Mouse (Mus musculus) heart, embryonic 13.5 days (tissue): Measurements from ENCODE around the gene Cmtr1. TPM values are rescaled to one million over a fixed set of nuclear protein-coding genes. Genes with fewer than 3 reads are reported as not detected.
A peak's percentile ranks its signal among the peaks of the same experiment; 100 is the strongest.

Experiments used
- ATAC-seq: fragments of 200-750 bp; cut with Nextera tagmentation; 2 replicates; pipeline ENCODE4 v1.8.0; 2017; ENCODE audit warnings: moderate TSS enrichment; ENCODE audit not compliant: insufficient number of reproducible peaks, low FRiP score, low TSS enrichment; ENCODE audit errors: extremely low read depth
- H3K27ac ChIP-seq: fragments of 300-500 bp; sonication (generic); replicated peaks from 2 replicates; pipeline ENCODE4 v1.5.1; 2015; ENCODE audit warnings: moderate library complexity, mild to moderate bottlenecking, inconsistent platforms
- H3K27me3 ChIP-seq: fragments of 300-500 bp; sonication (generic); replicated peaks from 2 replicates; pipeline ENCODE4 v1.6.1; 2015; ENCODE audit warnings: mild to moderate bottlenecking, inconsistent platforms
- H3K36me3 ChIP-seq: fragments of 300-500 bp; sonication (generic); 2 replicates; pipeline ENCODE4 v1.6.1; 2015; ENCODE audit warnings: mild to moderate bottlenecking, inconsistent platforms
- H3K4me1 ChIP-seq: fragments of 300-500 bp; sonication (generic); 2 replicates; pipeline ENCODE4 v1.6.1; 2015; ENCODE audit warnings: inconsistent platforms
- H3K4me2 ChIP-seq: fragments of 300-500 bp; sonication (generic); 2 replicates; pipeline ENCODE4 v1.6.1; 2015; ENCODE audit warnings: inconsistent platforms, mild to moderate bottlenecking, moderate library complexity
- H3K4me3 ChIP-seq: fragments of 300-500 bp; sonication (generic); 2 replicates; pipeline ENCODE4 v1.5.1; 2015; ENCODE audit warnings: moderate library complexity, mild to moderate bottlenecking, inconsistent platforms
- H3K9ac ChIP-seq: fragments of 300-500 bp; sonication (generic); 2 replicates; pipeline ENCODE4 v1.6.1; 2015; ENCODE audit warnings: inconsistent platforms, mild to moderate bottlenecking, moderate library complexity
- H3K9me3 ChIP-seq: fragments of 300-500 bp; sonication (generic); 2 replicates; pipeline ENCODE4 v1.6.1; 2016; ENCODE audit warnings: inconsistent platforms
- WGBS: fragments of 180-500 bp; shearing (Covaris S2); methylation state at CpG from one replicate; pipeline ENCODE4 v1.1.7; 2015; ENCODE audit warnings: mixed read lengths; 5-methylcytosine and 5-hydroxymethylcytosine counted together
- polyA plus RNA-seq: library from polyadenylated mRNA; unstranded; fragments of >200 nt; fragmentation: Nextera tagmentation; extraction: Ambion mirVana; gene quantifications from 2 replicates; pipeline ENCODE4 v1.2.1, GENCODE M21; 2015

The Cmtr1 gene
- polyA plus RNA-seq, 1 experiment from 2014 or later: 87.9 TPM

DNA sequence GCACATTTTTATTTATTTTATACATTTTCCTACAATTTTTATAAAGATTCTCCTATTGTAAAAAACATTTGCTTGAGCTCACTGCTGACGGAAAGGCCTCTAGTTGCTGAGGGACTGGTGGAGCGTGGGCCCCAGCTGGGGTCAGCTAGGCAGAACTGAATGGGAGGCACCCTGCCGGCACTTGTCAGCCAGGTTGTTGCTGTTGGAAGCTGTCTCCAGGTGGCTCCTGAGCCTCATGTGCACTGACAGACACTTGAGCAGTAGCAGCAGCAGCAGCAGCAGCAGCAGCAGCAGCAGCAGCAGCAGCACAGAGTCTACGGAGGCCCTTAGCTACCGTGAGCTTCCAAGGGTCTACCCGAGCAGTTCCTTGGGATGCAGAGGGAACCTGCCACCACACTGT is 27.0 kb downstream of the Cmtr1 start:
- ATAC-seq: no peak
- Histone ChIP-seq H3K27me3 (no peaks in the 10 kb centered on the region), H3K9me3 (no peaks in the 10 kb centered on the region), H3K27ac (peak overlapping the region; percentile 89), H3K4me1 (peaks cover 54% of the 10 kb centered on the region), H3K4me3 (no peak overlapping the region), H3K4me2 (peak overlapping the region; percentile 36), H3K36me3 (peaks cover 99% of the 10 kb centered on the region), H3K9ac (peak overlapping the region; percentile 51)
- 46% methylated on average over 6 of the region's 6 CpGs for WGBS

DNA sequence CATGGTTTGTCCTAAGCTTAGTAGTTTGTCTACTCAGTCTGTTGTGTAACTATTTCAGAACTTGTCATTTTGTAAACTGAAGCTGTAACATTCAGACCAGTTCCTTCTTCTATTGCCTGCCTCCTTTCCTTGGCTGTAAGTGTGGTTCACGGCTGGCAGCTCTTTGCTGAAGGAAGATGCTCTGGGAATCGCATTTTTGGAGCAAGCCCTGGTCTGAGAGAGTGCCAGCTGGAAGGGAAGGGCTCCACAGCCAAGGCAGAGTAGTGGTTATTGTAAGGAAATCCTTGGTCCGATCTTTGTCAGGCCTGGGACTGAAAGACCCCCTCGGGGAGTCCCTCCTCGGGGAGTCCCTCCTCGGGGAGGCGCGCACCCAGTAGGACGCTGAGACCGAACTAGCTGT is 28.2 kb downstream of the Cmtr1 start:
- no peak overlapping the region for H3K4me2 ChIP-seq
- no peaks in the 10 kb centered on the region for H3K9me3 ChIP-seq
- peaks cover 44% of the 10 kb centered on the region for H3K4me1 ChIP-seq
- no peak overlapping the region for H3K9ac ChIP-seq
- H3K27me3 ChIP-seq: no peaks in the 10 kb centered on the region
- H3K4me3 ChIP-seq: no peak overlapping the region
- 87% methylated on average over 10 of the region's 10 CpGs for WGBS
- peak overlapping the region; percentile 89 for H3K27ac ChIP-seq
- peaks cover 97% of the 10 kb centered on the region for H3K36me3 ChIP-seq
- no peak for ATAC-seq

DNA sequence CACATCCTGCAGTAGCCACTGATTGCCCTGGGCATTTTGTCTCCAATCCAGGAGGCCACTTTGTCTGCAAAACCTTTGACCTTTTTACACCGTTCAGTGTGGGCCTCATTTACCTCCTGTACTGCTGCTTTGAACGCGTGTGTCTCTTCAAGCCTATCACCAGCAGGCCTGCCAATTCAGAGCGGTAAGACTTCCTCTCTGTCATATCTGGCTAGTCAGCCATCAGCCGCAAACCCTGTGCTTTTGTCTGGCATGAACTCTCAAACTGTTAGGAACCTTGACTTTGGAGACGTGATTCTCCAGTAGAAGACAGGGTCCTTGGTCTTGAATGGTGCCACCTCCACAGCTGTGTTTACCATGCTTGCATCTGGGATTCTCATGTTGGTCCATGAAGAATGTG is 29.9 kb downstream of the Cmtr1 start:
- Histone ChIP-seq H3K4me3 (no peak overlapping the region), H3K36me3 (peaks cover 97% of the 10 kb centered on the region), H3K4me2 (no peak overlapping the region), H3K27ac (no peak overlapping the region), H3K9ac (no peak overlapping the region), H3K27me3 (no peaks in the 10 kb centered on the region), H3K4me1 (peaks cover 32% of the 10 kb centered on the region), H3K9me3 (no peaks in the 10 kb centered on the region)
- WGBS: 63% methylated on average over 6 of the region's 6 CpGs
- ATAC-seq: no peak

DNA sequence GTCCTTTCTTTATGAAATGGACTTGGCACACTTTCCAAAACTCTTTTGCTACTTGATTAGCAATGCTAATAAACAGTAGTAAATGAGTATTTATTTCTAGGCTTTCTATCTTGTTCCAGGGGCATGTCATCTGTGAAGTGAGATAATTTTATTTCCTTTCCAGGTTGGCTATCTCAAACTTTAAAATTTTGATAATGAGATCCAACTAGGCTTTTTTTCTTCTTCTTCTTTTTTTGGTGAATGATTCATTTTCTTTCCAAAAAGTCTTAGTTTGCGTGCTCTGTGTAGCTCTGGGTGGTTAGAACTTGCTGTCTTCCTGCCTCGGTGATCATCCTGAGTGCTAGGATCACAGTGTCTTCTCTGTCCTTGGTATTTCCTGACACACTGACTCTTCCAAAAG is 32.4 kb downstream of the Cmtr1 start:
- H3K9me3 ChIP-seq: no peaks in the 10 kb centered on the region
- H3K9ac ChIP-seq: no peak overlapping the region
- no peaks in the 10 kb centered on the region for H3K27me3 ChIP-seq
- H3K4me2 ChIP-seq: no peak overlapping the region
- no peak overlapping the region for H3K27ac ChIP-seq
- no peak for ATAC-seq
- H3K4me1 ChIP-seq: peaks cover 10% of the 10 kb centered on the region
- H3K4me3 ChIP-seq: no peak overlapping the region
- H3K36me3 ChIP-seq: peaks cover 95% of the 10 kb centered on the region
- 79% methylated on average over 2 of the region's 2 CpGs for WGBS

DNA sequence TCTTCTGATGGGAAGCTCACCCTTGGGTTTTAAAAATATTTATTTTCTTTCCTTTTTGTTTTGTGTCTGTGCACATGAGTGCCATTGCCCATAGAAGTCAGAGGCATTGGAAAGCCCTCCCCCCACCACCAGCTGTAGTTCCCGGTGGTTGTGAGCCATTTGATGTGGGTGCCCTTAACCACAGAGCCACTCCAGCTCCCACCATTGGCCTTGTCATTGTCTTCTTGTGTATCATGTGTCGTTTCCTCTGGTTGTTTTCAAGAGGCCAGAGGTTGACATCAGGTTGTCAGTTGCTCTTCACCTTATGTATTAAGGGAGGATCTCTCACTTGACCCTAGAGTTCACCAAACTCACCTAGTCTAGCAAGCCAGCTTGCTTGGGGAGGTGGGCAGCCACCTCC is 33.2 kb downstream of the Cmtr1 start:
- Histone ChIP-seq H3K27me3 (no peaks in the 10 kb centered on the region), H3K27ac (no peak overlapping the region), H3K4me3 (no peak overlapping the region), H3K4me1 (peaks cover 3% of the 10 kb centered on the region), H3K9ac (no peak overlapping the region), H3K36me3 (peaks cover 95% of the 10 kb centered on the region), H3K9me3 (no peaks in the 10 kb centered on the region), H3K4me2 (no peak overlapping the region)
- no peak for ATAC-seq
- 78% methylated on average over 2 of the region's 2 CpGs for WGBS

DNA sequence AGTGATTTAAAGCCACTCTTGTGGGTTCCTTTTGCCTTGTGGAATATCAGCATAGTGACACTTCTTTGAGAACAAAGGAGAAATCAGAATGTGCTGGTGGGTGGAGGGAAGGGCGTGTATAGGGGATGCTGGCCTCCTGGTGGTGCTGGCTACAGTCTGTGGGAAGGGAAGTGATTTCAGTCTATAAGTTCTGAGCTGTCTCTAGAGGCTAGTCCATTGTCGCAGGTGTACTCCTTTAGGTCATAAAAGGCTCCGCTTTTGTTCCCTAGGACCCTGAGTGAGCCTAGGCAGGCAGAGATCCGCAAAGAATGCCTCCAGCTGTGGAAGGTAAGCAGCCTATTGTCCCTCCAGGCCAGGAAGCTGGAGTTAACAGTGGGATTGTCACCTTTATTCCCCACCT is 34.1 kb downstream of the Cmtr1 start:
- Histone ChIP-seq H3K36me3 (peaks cover 95% of the 10 kb centered on the region), H3K4me1 (no peaks in the 10 kb centered on the region), H3K27me3 (no peaks in the 10 kb centered on the region), H3K4me2 (no peak overlapping the region), H3K9me3 (no peaks in the 10 kb centered on the region), H3K27ac (no peak overlapping the region), H3K4me3 (no peak overlapping the region), H3K9ac (no peak overlapping the region)
- WGBS: 91% methylated on average over 4 of the region's 4 CpGs
- no peak for ATAC-seq

GRCm38 (mm10) chr17:29696940-29697339 is 36.5 kb downstream of the Cmtr1 start:
- no peaks in the 10 kb centered on the region for H3K27me3 ChIP-seq
- H3K4me1 ChIP-seq: no peaks in the 10 kb centered on the region
- peaks cover 95% of the 10 kb centered on the region for H3K36me3 ChIP-seq
- no peak overlapping the region for H3K4me2 ChIP-seq
- H3K4me3 ChIP-seq: no peak overlapping the region
- 97% methylated on average over 8 of the region's 8 CpGs for WGBS
- no peaks in the 10 kb centered on the region for H3K9me3 ChIP-seq
- ATAC-seq: no peak
- no peak overlapping the region for H3K27ac ChIP-seq
- no peak overlapping the region for H3K9ac ChIP-seq

DNA sequence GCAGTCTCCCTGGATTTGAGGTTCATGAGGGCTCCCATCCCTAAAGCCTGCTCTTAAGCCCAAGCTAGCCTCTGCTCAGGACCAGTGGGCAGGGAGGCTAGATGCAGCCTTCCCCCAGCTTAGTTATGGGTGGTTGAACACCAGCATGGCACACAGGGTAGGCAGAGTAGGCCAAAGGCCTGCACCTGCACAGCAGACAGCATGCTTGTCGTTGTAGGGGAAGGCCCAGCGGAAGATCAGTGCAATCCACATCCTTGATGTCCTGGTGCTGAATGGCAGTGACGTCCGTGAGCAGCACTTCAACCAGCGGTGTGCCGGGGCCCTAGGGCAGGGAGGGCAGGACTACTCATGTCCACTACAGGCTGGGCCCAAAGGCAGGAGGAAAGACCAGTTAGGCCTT is 38.0 kb downstream of the Cmtr1 start:
- H3K9me3 ChIP-seq: no peaks in the 10 kb centered on the region
- H3K9ac ChIP-seq: no peak overlapping the region
- peaks cover 98% of the 10 kb centered on the region for H3K36me3 ChIP-seq
- no peak overlapping the region for H3K4me2 ChIP-seq
- H3K27me3 ChIP-seq: no peaks in the 10 kb centered on the region
- peaks cover 4% of the 10 kb centered on the region; the same call in 1 of the 2 replicates for H3K4me1 ChIP-seq
- no peak overlapping the region for H3K27ac ChIP-seq
- H3K4me3 ChIP-seq: no peak overlapping the region
- ATAC-seq: no peak
- WGBS: 85% methylated on average over 6 of the region's 6 CpGs

DNA sequence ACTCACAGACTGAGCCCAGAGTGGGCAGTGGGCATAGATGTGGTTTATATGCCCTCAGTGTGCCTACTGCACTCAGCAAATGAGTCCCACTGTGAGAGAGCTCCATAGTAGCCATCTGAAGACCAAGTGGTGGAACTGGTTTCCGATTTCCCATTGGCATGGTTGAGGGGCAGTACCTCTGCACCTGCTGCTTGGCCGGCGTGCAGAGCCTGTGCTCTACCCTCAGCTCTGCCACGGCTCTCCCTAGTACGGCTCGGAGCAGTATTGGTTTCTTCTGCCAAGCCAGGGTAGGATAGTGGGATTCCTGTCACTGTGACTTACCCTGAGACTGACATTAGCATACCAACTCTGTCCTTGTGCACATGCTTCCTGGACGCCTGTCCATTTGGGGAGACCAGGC is 40.2 kb downstream of the Cmtr1 start:
- Histone ChIP-seq H3K4me1 (peaks cover 6% of the 10 kb centered on the region), H3K27me3 (no peaks in the 10 kb centered on the region), H3K9me3 (no peaks in the 10 kb centered on the region), H3K4me3 (no peak overlapping the region), H3K9ac (no peak overlapping the region), H3K36me3 (peaks cover 96% of the 10 kb centered on the region), H3K27ac (no peak overlapping the region), H3K4me2 (no peak overlapping the region)
- no peak for ATAC-seq
- WGBS: 90% methylated on average over 7 of the region's 7 CpGs

- Histone ChIP-seq H3K27ac (no peak overlapping the region), H3K4me3 (no peak overlapping the region), H3K4me1 (peaks cover 23% of the 10 kb centered on the region), H3K27me3 (no peaks in the 10 kb centered on the region), H3K36me3 (peaks cover 76% of the 10 kb centered on the region), H3K9me3 (no peaks in the 10 kb centered on the region), H3K4me2 (no peak overlapping the region), H3K9ac (no peak overlapping the region)
- no peak for ATAC-seq
- 74% methylated on average over 4 of the region's 4 CpGs for WGBS
Measured at GRCm38 (mm10) chr17:29702938-29703710, 42.7 kb downstream of the Cmtr1 start.

GRCm38 (mm10) chr17:29704781-29705180 is 44.4 kb downstream of the Cmtr1 start:
- ATAC-seq: no peak
- Histone ChIP-seq H3K4me1 (peaks cover 40% of the 10 kb centered on the region), H3K9ac (no peak overlapping the region), H3K27ac (no peak overlapping the region), H3K4me3 (no peak overlapping the region), H3K36me3 (peaks cover 60% of the 10 kb centered on the region), H3K9me3 (no peaks in the 10 kb centered on the region), H3K4me2 (no peak overlapping the region), H3K27me3 (no peaks in the 10 kb centered on the region)
- WGBS: 29% methylated on average over 3 of the region's 3 CpGs

DNA sequence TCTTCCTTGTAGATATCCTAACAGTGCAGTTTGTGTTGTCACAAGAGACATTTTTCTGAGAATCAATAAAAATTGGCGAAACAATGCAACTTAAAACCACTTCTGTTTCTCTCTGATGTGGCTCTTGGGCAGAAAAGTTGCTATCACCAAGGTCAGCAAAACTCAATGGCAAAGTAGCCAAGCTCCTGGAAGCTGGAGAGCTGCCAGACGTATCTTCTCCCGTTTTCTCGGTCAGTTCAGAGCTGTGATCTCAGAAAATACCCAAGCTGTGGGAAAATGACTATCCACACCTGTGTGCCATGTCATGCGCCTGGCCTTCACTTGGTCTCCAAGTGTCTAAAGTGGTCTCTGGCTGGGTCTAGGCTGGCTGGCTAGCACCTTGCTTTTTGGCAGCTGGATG is 45.5 kb downstream of the Cmtr1 start:
- ATAC-seq: no peak
- peaks cover 51% of the 10 kb centered on the region for H3K4me1 ChIP-seq
- no peak overlapping the region for H3K9ac ChIP-seq
- WGBS: 59% methylated on average over 5 of the region's 5 CpGs
- no peaks in the 10 kb centered on the region for H3K9me3 ChIP-seq
- H3K36me3 ChIP-seq: peaks cover 49% of the 10 kb centered on the region
- H3K27ac ChIP-seq: no peak overlapping the region
- no peak overlapping the region for H3K4me3 ChIP-seq
- H3K4me2 ChIP-seq: no peak overlapping the region
- H3K27me3 ChIP-seq: no peaks in the 10 kb centered on the region
